Mouse (Mus musculus): ENCODE results near the gene Atoh7. TPM values are rescaled to one million over a fixed set of nuclear protein-coding genes. Genes with fewer than 3 reads are reported as not detected.

Gene Atoh7
- total RNA-seq, 4 experiments from 2014 or later, result not detected

GRCm38 (mm10) chr10:63099941-63100562 is 601 bp downstream of the Atoh7 start:
- no peak for DNase-seq (ENCODE audit: low spot score)

GRCm38 (mm10) chr10:63100657-63101056 is 1.2 kb downstream of the Atoh7 start:
- no peak for DNase-seq (ENCODE audit: low spot score)

GRCm38 (mm10) chr10:63113027-63113604 is 13.7 kb downstream of the Atoh7 start:
- no peak for DNase-seq (ENCODE audit: low spot score)

- DNase-seq (ENCODE audit: low spot score), result no peak
Measured at GRCm38 (mm10) chr10:63113716-63114360, 14.4 kb downstream of the Atoh7 start.

GRCm38 (mm10) chr10:63115881-63116280 is 16.4 kb downstream of the Atoh7 start:
- no peak for DNase-seq (ENCODE audit: low spot score)

GRCm38 (mm10) chr10:63116376-63116775 is 16.9 kb downstream of the Atoh7 start:
- DNase-seq (ENCODE audit: low spot score), result no peak

- no peak for DNase-seq (ENCODE audit: low spot score)
Measured at GRCm38 (mm10) chr10:63117583-63117982, 18.1 kb downstream of the Atoh7 start.

GRCm38 (mm10) chr10:63119916-63120315 is 20.5 kb downstream of the Atoh7 start:
- no peak for DNase-seq (ENCODE audit: low spot score)

GRCm38 (mm10) chr10:63121961-63122360 is 22.5 kb downstream of the Atoh7 start:
- no peak for DNase-seq (ENCODE audit: low spot score)

GRCm38 (mm10) chr10:63122516-63122915 is 23.1 kb downstream of the Atoh7 start:
- no peak for DNase-seq (ENCODE audit: low spot score)

- DNase-seq (ENCODE audit: low spot score), result no peak
Measured at GRCm38 (mm10) chr10:63123141-63123540, 23.7 kb downstream of the Atoh7 start.

- no peak for DNase-seq (ENCODE audit: low spot score)
Measured at GRCm38 (mm10) chr10:63124016-63124415, 24.6 kb downstream of the Atoh7 start.

GRCm38 (mm10) chr10:63125343-63125742 is 25.9 kb downstream of the Atoh7 start:
- no peak for DNase-seq (ENCODE audit: low spot score)

GRCm38 (mm10) chr10:63126116-63126515 is 26.7 kb downstream of the Atoh7 start:
- DNase-seq (ENCODE audit: low spot score), result no peak

- DNase-seq (ENCODE audit: low spot score), result no peak
Measured at GRCm38 (mm10) chr10:63127156-63127555, 27.7 kb downstream of the Atoh7 start.

- DNase-seq (ENCODE audit: low spot score), result peak; percentile 64
Measured at GRCm38 (mm10) chr10:63128256-63128655, 28.8 kb downstream of the Atoh7 start.

GRCm38 (mm10) chr10:63130500-63130899 is 31.0 kb downstream of the Atoh7 start:
- no peak for DNase-seq (ENCODE audit: low spot score)

- no peak for DNase-seq (ENCODE audit: low spot score)
Measured at GRCm38 (mm10) chr10:63132356-63132755, 32.9 kb downstream of the Atoh7 start.

GRCm38 (mm10) chr10:63133326-63133725 is 33.9 kb downstream of the Atoh7 start:
- DNase-seq (ENCODE audit: low spot score), result no peak

GRCm38 (mm10) chr10:63135680-63136079 is 36.2 kb downstream of the Atoh7 start:
- DNase-seq (ENCODE audit: low spot score), result no peak

- no peak for DNase-seq (ENCODE audit: low spot score)
Measured at GRCm38 (mm10) chr10:63136436-63136835, 37.0 kb downstream of the Atoh7 start.

- no peak for DNase-seq (ENCODE audit: low spot score)
Measured at GRCm38 (mm10) chr10:63142660-63143059, 43.2 kb downstream of the Atoh7 start.
